Mouse (Mus musculus) gastrocnemius, adult 18-20 months (tissue): ENCODE measurements around the gene Rnase2a. TPM values are rescaled to one million over a fixed set of nuclear protein-coding genes. Genes with fewer than 3 reads are reported as not detected.
"Not testable (repeated sequence)": the region's sequence is repeated elsewhere in the genome, so short reads cannot be mapped to it uniquely, and the experiment has no call there.

ENCODE experiments used
- DNase-seq: peaks from one replicate; pipeline ENCODE4 v3.0.0; 2021; ENCODE audit warnings: low spot score
- long read RNA-seq, 2 experiments: library from polyadenylated mRNA; stranded (forward); transcript quantifications; one replicate each; pipeline ENCODE4 v2.0.0; 2021
- total RNA-seq, 2 experiments: library from RNA; stranded (reverse); gene quantifications; 2 replicates each; pipeline ENCODE4 v1.2.3; 2021

Gene Rnase2a
- total RNA-seq, result 1 to 10 TPM; 3.2 to 3.4 TPM
- long read RNA-seq, experiment 1, partial matches to known transcripts, result 0 of 1 reads
- long read RNA-seq, experiment 1, other reads (novel, unspliced or antisense), result 0 of 1 reads
- long read RNA-seq, experiment 2, result 0 reads

GRCm38 (mm10) chr14:51256041-51256440, at the start of gene Rnase2a:
Rnase2a (minus strand) TSS chr14:51256112.
- DNase-seq, result no peak

- no peak for DNase-seq
These were observed 35.6 kb upstream of the Rnase2a start for GRCm38 (mm10) chr14:51291505-51291904.

GRCm38 (mm10) chr14:51278515-51278914, 22.6 kb upstream of the Rnase2a start:
- DNase-seq, result not testable (repeated sequence)

- no peak for DNase-seq
These were observed 12.8 kb upstream of the Rnase2a start for GRCm38 (mm10) chr14:51268677-51269076.

GRCm38 (mm10) chr14:51266113-51266512, 10.2 kb upstream of the Rnase2a start:
- peak; percentile 66 for DNase-seq

GRCm38 (mm10) chr14:51265667-51266066, 9.8 kb upstream of the Rnase2a start:
- no peak for DNase-seq

GRCm38 (mm10) chr14:51262397-51262796, 6.5 kb upstream of the Rnase2a start:
- DNase-seq, result no peak

- no peak for DNase-seq
These were observed 3.8 kb upstream of the Rnase2a start for GRCm38 (mm10) chr14:51259741-51260140.

- no peak for DNase-seq
These were observed 2.3 kb downstream of the Rnase2a start for GRCm38 (mm10) chr14:51253569-51253968.

GRCm38 (mm10) chr14:51252206-51252605, 3.7 kb downstream of the Rnase2a start:
- DNase-seq, result not testable (repeated sequence)

- no peak for DNase-seq
These were observed 5.6 kb downstream of the Rnase2a start for GRCm38 (mm10) chr14:51250348-51250747.

GRCm38 (mm10) chr14:51247736-51248135, 8.2 kb downstream of the Rnase2a start:
- no peak for DNase-seq

- DNase-seq, result peak; percentile 55
These were observed 15.0 kb downstream of the Rnase2a start for GRCm38 (mm10) chr14:51240899-51241298.

- DNase-seq, result not testable (repeated sequence)
These were observed 18.4 kb downstream of the Rnase2a start for GRCm38 (mm10) chr14:51237488-51237887.

GRCm38 (mm10) chr14:51229657-51230056, 26.3 kb downstream of the Rnase2a start:
- DNase-seq, result not testable (repeated sequence)

GRCm38 (mm10) chr14:51220075-51220474, 35.8 kb downstream of the Rnase2a start:
- not testable (repeated sequence) for DNase-seq

Other genes starting within 250 kb of the Rnase2a start
- gene Rnase10, start 248.4 kb downstream of the Rnase2a start, total RNA-seq, result not detected
- gene Rnase9, start 214.2 kb downstream of the Rnase2a start, total RNA-seq, result not detected
- not detected for gene Rnase11, start 205.9 kb downstream of the Rnase2a start, total RNA-seq
- gene Rnase12, start 198.5 kb downstream of the Rnase2a start, total RNA-seq, result not detected
- gene Olfr750, start 181.7 kb downstream of the Rnase2a start, total RNA-seq, result not detected
- gene Rnase4, start 165.0 kb downstream of the Rnase2a start, total RNA-seq, result 10 to 100 TPM; 25.0 to 30.1 TPM
- 1 to 10 TPM; 3.0 to 4.1 TPM for gene Ang, start 165.0 kb downstream of the Rnase2a start, total RNA-seq
- not detected for gene Eddm3b, start 141.7 kb downstream of the Rnase2a start, total RNA-seq
- under 1 TPM in 1 of 2 experiments, not detected in 1; 0.21 TPM for gene Rnase6, start 132.2 kb downstream of the Rnase2a start, total RNA-seq
- gene Rnase1, start 109.3 kb downstream of the Rnase2a start, total RNA-seq, result under 1 TPM in 1 of 2 experiments, not detected in 1; 0.39 TPM
- not detected for gene Rnase2b, start 93.9 kb downstream of the Rnase2a start, total RNA-seq
- gene Ang2, start 57.0 kb downstream of the Rnase2a start, total RNA-seq, result not detected
- gene Ear14, start 52.7 kb downstream of the Rnase2a start, total RNA-seq, result not detected
- not detected for gene Gm7247, start 105.6 kb upstream of the Rnase2a start, total RNA-seq
- gene Vmn2r88, start 154.7 kb upstream of the Rnase2a start, total RNA-seq, result not detected
- gene Vmn2r89, start 195.7 kb upstream of the Rnase2a start, total RNA-seq, result not detected